Mouse (Mus musculus): ENCODE data around the gene Irs1.

The Irs1 gene

DNA sequence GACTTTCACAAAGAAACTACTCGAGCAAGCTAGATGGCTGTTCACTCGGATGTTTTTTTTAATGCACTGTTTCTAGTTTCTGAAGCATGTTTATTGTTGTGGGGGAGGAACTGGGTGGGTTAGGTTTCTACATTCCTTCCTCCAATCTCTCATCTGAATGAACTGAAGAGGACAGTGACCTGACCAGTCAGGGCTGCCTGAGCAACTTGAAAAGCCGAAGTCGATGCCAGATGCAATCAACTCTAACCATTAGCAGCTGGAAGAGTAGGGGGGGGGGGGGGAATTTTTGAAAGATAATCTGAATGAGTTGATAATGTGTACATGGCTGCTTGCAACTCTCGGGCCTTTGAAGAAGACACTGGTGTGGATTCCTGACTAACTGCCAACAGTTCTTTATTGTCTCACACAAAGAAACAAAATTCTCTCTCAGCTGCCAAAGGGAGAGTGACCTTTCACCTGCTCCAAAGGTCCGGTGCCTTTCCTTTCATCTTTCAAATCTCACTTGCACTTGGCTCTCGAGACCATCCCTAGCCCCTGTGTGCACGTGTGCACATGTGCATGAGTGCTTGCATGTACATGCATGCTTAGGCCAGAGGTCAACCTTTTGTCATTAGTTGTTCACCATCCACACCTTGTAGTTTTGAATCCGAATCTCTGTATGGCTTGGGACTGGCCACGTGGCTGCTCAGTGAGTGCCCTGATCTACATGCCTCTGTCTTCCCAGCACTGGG lies 43.8 kb downstream of the Irs1 start:
- DNase-seq (ENCODE audit: low spot score): no peak

GRCm38 (mm10) chr1:82245002-82245401 lies 46.2 kb downstream of the Irs1 start:
- DNase-seq (ENCODE audit: low spot score): no peak

- DNase-seq (ENCODE audit: low spot score): no peak
Measured at GRCm38 (mm10) chr1:82243260-82243825, 47.9 kb downstream of the Irs1 start.

- DNase-seq (ENCODE audit: low spot score): no peak
Measured at GRCm38 (mm10) chr1:82239409-82240201, 51.6 kb downstream of the Irs1 start.

- no peak for DNase-seq (ENCODE audit: low spot score)
Measured at GRCm38 (mm10) chr1:82238245-82238644, 53.0 kb downstream of the Irs1 start.

DNA sequence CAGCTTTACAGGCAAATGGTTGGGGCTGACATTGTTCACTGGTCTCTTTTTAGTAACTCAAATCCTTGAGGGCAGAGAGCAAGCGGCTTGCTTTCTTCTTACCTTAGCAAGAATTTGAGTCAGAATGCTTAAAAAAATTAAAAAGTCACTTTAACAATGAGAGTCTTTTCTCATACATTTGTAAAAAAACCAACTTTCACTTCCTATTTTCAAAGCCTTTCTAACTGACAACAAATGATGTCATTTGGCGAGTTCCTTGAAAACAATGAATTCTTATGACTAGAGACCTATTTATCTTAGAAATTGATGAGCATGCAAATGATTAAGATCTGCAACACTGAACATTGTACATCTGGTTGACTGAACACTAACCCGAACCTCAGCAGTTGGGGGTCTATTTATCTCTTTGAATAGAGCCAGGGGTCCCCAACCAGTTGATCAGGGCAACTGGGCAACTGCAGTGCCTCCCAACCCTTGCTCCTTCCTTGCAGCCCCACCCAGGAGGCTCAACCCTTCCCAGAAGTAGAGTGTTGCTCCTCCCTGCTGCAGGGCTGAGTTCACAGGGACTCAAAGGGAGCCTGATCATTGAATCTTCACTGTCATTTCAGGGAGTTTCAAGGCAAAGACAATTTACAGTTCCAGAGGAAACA lies 55.6 kb downstream of the Irs1 start:
- no peak for DNase-seq (ENCODE audit: low spot score)

GRCm38 (mm10) chr1:82234616-82235015 lies 56.6 kb downstream of the Irs1 start:
- DNase-seq (ENCODE audit: low spot score): no peak

DNA sequence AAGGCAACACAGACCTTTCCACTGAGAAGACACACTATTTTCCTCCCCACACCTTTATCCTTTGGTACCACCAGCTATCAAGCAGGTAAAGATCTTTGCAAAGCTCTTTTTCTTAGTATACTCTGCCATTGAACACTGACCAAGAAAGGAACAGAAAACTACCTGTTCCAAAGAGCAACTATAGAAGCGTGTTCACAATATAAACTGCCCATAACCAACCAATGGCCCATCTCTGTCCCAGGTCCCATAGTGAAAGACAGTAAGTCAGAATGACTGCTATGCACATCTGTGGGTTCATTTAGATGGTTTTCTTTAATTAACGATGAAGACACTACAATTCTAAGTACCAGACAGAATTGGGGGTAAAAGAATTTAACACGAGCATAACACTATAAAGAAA lies 58.4 kb downstream of the Irs1 start, which contains the start of gene Gm9747:
Gm9747 (plus strand) TSS at position 301 of the 400 bp plus-strand sequence.
- DNase-seq (ENCODE audit: low spot score): no peak

DNA sequence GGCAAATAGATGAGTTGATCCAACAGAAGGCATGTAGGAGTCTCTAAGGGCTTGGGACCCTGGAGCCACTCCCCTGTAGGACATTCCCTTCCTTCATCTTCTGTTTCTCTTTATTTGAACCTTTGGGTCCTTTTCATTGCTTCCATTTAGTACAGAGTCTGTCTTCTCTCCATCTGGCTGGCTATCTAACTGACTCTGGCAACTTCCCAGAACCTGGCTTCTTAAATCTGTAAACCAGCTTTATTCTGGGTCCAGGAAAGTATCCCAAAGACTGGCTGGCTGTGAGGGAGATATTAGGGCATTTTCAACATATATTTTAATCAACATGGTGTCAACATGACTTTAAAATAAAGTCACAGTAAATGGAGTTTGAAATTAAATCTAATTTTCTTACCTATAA lies 62.4 kb downstream of the Irs1 start:
- DNase-seq (ENCODE audit: low spot score): no peak

DNA sequence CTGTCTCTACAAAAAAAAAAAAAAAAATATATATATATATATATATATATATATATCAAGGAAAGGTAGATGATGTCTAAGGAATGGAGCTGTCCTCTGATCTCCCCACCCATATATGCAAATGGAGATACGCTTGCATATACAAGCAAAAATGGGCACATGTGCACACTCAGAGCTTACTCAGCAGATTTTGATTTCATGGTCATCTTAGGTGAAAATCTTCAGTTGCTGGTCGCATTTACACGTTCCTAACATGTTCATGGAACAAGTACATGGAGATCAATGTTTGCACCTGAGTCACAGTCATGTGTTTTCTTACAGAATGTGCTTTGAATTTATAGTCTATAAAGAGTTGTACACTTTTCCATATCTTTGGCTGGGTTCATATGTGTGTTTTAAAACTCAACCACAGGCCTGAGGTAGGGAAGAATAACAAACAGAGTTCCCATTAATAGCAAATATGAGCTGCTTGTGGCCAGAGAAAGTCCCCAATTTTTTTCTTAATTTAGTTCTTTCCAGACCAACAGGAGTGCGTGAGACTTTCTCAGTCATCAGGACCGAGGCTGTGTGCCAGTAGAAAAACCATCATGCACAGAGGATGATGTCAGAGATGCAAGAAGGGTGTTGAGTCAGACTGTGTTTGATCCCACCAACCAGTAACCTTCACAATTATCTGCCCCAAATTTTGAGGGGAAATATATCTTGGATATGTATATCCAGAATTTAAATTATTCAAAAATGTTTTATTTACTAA lies 68.0 kb downstream of the Irs1 start:
- no peak for DNase-seq (ENCODE audit: low spot score)

DNA sequence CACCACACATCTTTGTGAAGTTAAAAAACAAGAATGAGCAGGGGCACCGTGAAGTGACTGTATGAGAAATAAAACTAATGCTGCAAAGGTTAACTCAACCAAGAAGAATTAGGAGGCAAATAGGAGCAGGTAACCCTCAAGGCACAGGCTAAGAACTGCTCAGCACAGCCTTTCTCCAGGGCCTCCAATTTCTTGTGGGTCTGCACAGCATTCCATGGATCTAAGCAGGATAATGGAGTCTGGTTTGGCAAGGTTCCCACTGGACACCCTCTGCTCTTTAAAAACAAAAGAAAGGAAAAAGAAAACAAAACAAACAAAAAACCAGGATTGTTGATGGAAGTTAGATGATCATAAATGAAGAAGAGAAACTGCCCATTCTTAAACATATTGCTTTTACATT lies 69.8 kb downstream of the Irs1 start:
- no peak for DNase-seq (ENCODE audit: low spot score)

GRCm38 (mm10) chr1:82220673-82221396 lies 70.4 kb downstream of the Irs1 start:
- DNase-seq (ENCODE audit: low spot score): no peak

- DNase-seq (ENCODE audit: low spot score): no peak
Measured at GRCm38 (mm10) chr1:82207511-82207910, 83.7 kb downstream of the Irs1 start.

DNA sequence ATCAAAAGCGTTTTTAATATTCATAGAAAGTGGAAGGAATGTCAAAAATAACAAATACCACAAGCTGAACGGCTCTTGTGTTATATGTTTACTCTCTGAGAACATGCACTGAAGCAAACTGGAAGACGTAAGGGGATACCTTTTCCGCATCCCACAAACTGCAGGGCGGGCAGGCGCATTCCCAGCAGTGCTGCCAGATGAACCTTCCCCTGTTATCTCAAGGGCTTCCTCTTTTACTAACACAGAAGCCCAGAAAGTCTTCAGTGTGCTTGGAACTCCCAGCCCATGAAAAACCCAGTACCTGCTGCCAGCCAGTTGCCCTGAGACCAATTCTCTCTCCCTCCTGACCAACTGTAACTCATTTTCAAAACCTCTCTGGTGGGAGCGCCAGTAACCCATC lies 90.6 kb downstream of the Irs1 start:
- no peak for DNase-seq (ENCODE audit: low spot score)

GRCm38 (mm10) chr1:82199918-82200317 lies 91.3 kb downstream of the Irs1 start:
- no peak for DNase-seq (ENCODE audit: low spot score)

DNA sequence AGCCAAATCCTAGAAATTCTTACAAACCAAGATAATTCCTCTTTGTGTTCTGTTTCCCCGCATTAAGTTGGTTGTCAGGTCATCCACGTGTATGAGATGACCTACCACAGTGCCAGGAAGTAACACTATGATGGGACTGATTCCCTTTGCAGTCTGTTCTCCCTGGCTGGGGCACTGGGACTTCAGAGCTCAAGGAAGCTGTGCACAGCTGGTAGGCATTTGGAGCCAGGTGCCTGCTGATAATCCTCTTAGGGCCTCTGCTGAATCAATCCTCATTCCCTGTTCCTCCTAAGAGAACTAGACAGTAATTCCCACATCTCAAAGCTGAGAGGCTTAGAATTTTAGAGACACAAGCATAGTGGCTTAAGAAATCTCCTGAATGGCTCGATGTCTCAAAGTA lies 99.6 kb downstream of the Irs1 start:
- DNase-seq (ENCODE audit: low spot score): no peak

GRCm38 (mm10) chr1:82189516-82189915 lies 101.7 kb downstream of the Irs1 start:
- DNase-seq (ENCODE audit: low spot score): no peak

DNA sequence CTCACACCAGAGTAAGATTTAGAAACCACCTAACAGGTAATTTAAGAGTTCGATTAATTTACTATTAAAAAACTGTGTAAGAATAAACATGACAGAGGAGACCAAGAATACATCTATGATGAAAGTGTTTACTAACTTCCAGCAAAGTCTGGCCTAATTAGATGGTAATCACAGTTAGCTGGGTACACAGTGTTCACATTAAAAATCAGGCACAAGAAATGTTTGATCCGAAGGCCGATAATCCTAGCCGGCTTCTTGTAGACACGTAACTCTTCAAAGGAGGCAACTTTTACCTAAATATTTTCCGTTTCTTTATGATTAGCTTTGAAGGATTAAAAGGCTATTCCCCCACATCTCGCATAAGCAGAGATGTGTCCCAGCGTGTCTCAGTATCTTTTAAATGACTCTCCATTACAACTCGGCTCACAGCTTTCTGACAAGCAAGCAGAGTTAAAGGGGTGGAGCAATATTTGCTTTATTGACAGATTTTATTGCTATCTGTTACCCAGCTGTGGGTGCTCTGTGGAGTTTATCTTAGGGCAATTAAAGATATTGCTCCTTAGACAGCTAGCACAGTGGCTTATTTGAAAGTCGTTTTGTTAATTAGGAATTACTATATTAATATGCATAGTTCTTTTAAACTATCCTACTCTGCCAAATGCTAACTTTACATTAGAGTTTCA lies 102.5 kb downstream of the Irs1 start:
- no peak for DNase-seq (ENCODE audit: low spot score)

- no peak for DNase-seq (ENCODE audit: low spot score)
Measured at GRCm38 (mm10) chr1:82183913-82184442, 107.2 kb downstream of the Irs1 start.

Data from T-cell, adult 2 months (primary cell).